Comparison of ENCODE assay signal across 8 mouse cellular contexts in the genomic region with DNA sequence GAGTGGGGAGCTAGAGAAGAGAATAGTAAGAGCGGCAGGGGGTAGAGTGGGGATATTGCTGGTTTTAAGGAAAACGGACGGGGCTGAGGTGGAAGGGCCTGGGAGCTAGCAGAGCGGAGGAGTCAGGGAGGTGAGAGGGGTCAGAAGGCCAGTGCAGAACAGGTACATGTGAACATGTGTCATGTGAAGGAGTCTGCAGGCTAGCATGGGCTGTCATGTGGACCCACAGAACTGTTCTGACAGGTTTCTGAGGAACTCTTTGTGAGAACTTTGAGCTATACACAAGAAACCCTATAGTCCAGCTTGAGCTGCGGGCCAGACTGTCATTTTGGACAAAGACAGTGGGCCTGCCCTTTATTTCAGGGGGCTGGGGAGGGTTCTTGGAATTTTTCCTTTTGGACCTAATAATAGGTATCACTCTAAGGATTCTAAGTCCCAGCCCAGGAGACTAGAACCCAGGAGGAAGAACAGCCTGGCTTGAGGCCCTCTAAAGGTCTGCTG. TPM values are rescaled to one million over a fixed set of nuclear protein-coding genes. Genes with fewer than 3 reads are reported as not detected.
A peak's percentile ranks its signal among the peaks of the same experiment; 100 is the strongest.
DNase-seq lines count a peak whose midpoint lies in the region; ATAC-seq lines count a peak whose summit lies in the region.

A gene (plus strand): TSS at position 451 of the 501 bp plus-strand sequence.

- H3K36me3 ChIP-seq in forebrain, embryonic 10.5 days (replicated peaks) = peaks cover 21% of the 10 kb centered on the region
- H3K36me3 ChIP-seq in limb, embryonic 11.5 days (ENCODE audit: control insufficient read depth, insufficient read depth, low read length) = no peaks in the 10 kb centered on the region

- H3K27ac ChIP-seq in forebrain, embryonic 10.5 days = peak within 1 kb of the TSS; percentile 32
- H3K27ac ChIP-seq in limb, embryonic 11.5 days (replicated peaks; ENCODE audit: low read depth, low read length) = no peak within 1 kb of the TSS

- H3K4me1 ChIP-seq in forebrain, embryonic 10.5 days = peaks cover 28% of the 10 kb centered on the region
- no peaks in the 10 kb centered on the region for H3K4me1 ChIP-seq in limb, embryonic 11.5 days (ENCODE audit: control insufficient read depth, insufficient read depth, low read length)

- peak within 1 kb of the TSS; percentile 34 for H3K4me3 ChIP-seq in forebrain, embryonic 10.5 days
- H3K4me3 ChIP-seq in limb, embryonic 11.5 days (ENCODE audit: low read depth, low read length) = no peak within 1 kb of the TSS

- H3K4me2 ChIP-seq in limb, embryonic 11.5 days (ENCODE audit: low read depth, severe bottlenecking) = peak within 1 kb of the TSS; percentile 0; the same call in 1 of the 2 replicates

- H3K9ac ChIP-seq in limb, embryonic 11.5 days (ENCODE audit: low read length) = no peak within 1 kb of the TSS

- peak; percentile 22 to 34 for DNase-seq in spleen, postnatal 36 days (ENCODE audit: low spot score in 2 of 2)
- no peak for DNase-seq in spleen, postnatal 14 days (ENCODE audit: low spot score in 2 of 2)
- no peak for DNase-seq in forebrain, embryonic 10.5 days (ENCODE audit: extremely low spot score, low spot score)
- no peak for DNase-seq in limb, embryonic 11.5 days (ENCODE audit: low spot score)
- no peak for DNase-seq in right cerebral cortex, adult 2 months (ENCODE audit: low spot score in 2 of 2)
- no peak for DNase-seq in left cerebral cortex, adult 9 months (ENCODE audit: low spot score in 2 of 2)

- H3K9me3 ChIP-seq in forebrain, embryonic 10.5 days = no peaks in the 10 kb centered on the region
- H3K9me3 ChIP-seq in limb, embryonic 11.5 days (ENCODE audit: control insufficient read depth, low read length) = no peaks in the 10 kb centered on the region

- WGBS in forebrain, embryonic 10.5 days = 65% methylated on average over 5 of the region's 5 CpGs
- WGBS in limb, embryonic 11.5 days = 73% methylated on average over 5 of the region's 5 CpGs

- H3K27me3 ChIP-seq in forebrain, embryonic 10.5 days (ENCODE audit: poor library complexity, severe bottlenecking) = no peaks in the 10 kb centered on the region
- no peaks in the 10 kb centered on the region for H3K27me3 ChIP-seq in limb, embryonic 11.5 days (ENCODE audit: control insufficient read depth, insufficient read depth, low read length)

- ATAC-seq in limb, embryonic 11.5 days (ENCODE audit: insufficient number of reproducible peaks, low FRiP score, low TSS enrichment, low read depth) = no peak
- ATAC-seq in neutrophil, adult 5-6 weeks (ENCODE audit: extremely low read depth, insufficient number of reproducible peaks, low FRiP score, poor library complexity, severe bottlenecking) = no peak
- no peak for ATAC-seq in cerebellum, adult (ENCODE audit: insufficient number of reproducible peaks, low FRiP score, low TSS enrichment)

RNA-seq across cellular contexts. Expression of the gene that starts here (rescaled TPM):
- 0.40 and 0.84 TPM in 2 replicates for polyA plus RNA-seq in forebrain, embryonic 10.5 days (2016; fragmentation: Nextera tagmentation; extraction: Ambion mirVana)
- polyA plus RNA-seq in limb, embryonic 11.5 days (2014; fragmentation: Nextera tagmentation; extraction: Ambion mirVana) = 0.19 and 0.48 TPM in 2 replicates
- total RNA-seq in neutrophil, adult 5-6 weeks (2017) = 79.6 and 101 TPM in 2 replicates

Comparison
In these comparisons a context has a peak if more than half of its experiments do, and no peak if none do; other contexts are left out.
1. DNase-seq: peak in spleen, postnatal 36 days (2 of 2); none in spleen, postnatal 14 days (0 of 2), forebrain, embryonic 10.5 days (single experiment), limb, embryonic 11.5 days (single experiment), right cerebral cortex, adult 2 months (0 of 2) and left cerebral cortex, adult 9 months (0 of 2).